Mouse (Mus musculus): ENCODE results near the gene Padi1. TPM values are rescaled to one million over a fixed set of nuclear protein-coding genes. Genes with fewer than 3 reads are reported as not detected.

The Padi1 gene
- total RNA-seq, 1 experiment = 0.09 TPM

DNA sequence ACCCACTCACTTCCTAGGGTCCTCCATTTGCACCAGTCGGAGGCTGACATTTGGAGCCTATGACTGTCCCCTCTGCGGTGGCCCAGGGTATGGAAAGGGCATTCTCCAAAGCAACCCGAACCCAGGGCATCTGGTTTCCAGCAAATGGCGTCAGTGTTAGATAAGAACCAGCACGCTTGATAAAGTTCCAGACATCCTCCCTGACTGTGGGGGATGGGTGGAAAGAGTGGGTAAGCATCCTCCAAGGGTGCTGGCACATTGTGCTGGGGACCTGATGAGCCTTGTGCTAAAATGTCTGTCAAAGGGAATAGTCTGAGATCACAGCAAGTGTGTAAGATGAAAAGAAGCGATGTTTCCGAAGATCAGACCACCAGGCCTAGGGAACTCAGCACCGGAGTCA, 33.4 kb downstream of the Padi1 start:
- Histone ChIP-seq H3K4me1 (ENCODE audit: control insufficient read depth in 2 of 2, insufficient read depth in 2 of 2, low read length in 2 of 2, poor library complexity in 1 of 2) (peaks cover 0 to 31% of the 10 kb centered on the region in 2 experiments; a peak in 2 of 4 replicates), H3K9ac (ENCODE audit: insufficient read depth, low read depth, low read length, poor library complexity, severe bottlenecking) (peak overlapping the region; percentile 21; the same call in 1 of the 2 replicates), H3K9me3 (ENCODE audit: control insufficient read depth, insufficient read depth, low read depth, low read length) (no peaks in the 10 kb centered on the region), H3K36me3 (ENCODE audit: control insufficient read depth, insufficient read depth, low read length, poor library complexity, severe bottlenecking) (no peaks in the 10 kb centered on the region), H3K4me3 (ENCODE audit: insufficient read depth in 1 of 2, low read depth in 1 of 2, low read length in 2 of 2, poor library complexity in 1 of 2, severe bottlenecking in 1 of 2) (no peak overlapping the region), H3K27ac (ENCODE audit: insufficient read depth, low read depth, low read length, poor library complexity, severe bottlenecking) (no peak overlapping the region)
- no peak for DNase-seq (ENCODE audit: low read depth, low spot score)
- TF ChIP-seq ZNF384 (IDR thresholded peaks at IDR 0.05; ENCODE audit: low read depth, low read length) (no peak), HCFC1 (IDR thresholded peaks at IDR 0.05; ENCODE audit: borderline replicate concordance, insufficient read depth, low read length) (no peak)
- in situ Hi-C loops (cut with MboI; ENCODE audit: low sequenced_read_pairs in 2 of 2, unreplicated experiment in 2 of 2) = no loop called here

DNA sequence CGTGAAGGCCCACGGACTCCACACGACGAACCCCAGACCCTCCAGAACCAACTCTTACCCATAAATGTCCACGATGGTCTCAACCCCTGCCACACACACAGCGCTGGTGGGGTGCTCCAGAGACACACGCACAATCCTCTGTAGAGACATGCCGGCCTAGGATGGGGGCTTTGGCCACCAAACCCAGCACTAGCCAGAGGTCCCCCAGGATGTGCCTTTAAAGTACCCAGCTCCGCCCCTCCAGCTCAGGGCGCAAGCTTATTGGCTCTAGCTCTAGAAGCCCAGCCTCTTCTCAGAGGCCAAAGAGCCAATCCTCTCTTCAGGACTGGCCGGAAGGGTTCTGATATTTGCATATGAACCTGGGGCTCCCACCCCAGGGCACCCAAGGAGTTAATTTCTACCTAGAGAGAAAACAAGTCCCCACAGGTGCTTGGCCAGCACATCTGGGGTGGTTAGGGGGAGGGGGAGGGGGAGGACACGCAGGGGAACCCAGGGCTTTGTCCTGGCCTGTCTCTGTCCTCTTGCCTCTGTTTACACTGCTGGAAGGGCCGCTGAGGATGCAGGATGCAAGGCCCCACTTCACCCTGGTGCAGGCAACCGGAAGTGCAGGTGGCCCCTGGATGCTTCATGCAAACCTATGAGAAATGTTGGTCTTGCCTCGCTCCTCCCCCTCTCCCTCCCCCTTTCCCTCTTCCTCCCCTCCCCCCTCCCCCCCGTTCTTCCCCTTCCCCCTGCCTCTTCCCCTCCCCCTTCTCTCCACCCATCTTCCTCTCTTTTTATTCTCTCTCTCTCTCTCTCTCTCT, 34.9 kb downstream of the Padi1 start, which contains the start of gene Padi3:
TSS of gene Padi3 (minus strand) at position 191 of the 803 bp plus-strand sequence.
- DNase-seq (ENCODE audit: low read depth, low spot score) = no peak
- no peaks in the 10 kb centered on the region for H3K36me3 ChIP-seq (ENCODE audit: control insufficient read depth, insufficient read depth, low read length, poor library complexity, severe bottlenecking)
- H3K9ac ChIP-seq (ENCODE audit: insufficient read depth, low read depth, low read length, poor library complexity, severe bottlenecking) = no peak within 1 kb of the TSS
- H3K9me3 ChIP-seq (ENCODE audit: control insufficient read depth, insufficient read depth, low read depth, low read length) = no peaks in the 10 kb centered on the region
- no peak within 1 kb of the TSS for H3K27ac ChIP-seq (ENCODE audit: insufficient read depth, low read depth, low read length, poor library complexity, severe bottlenecking)
- H3K4me3 ChIP-seq (ENCODE audit: insufficient read depth in 1 of 2, low read depth in 1 of 2, low read length in 2 of 2, poor library complexity in 1 of 2, severe bottlenecking in 1 of 2) = peak within 1 kb of the TSS; percentile 15 to 39; a peak in 2 of 4 replicates
- in situ Hi-C loops (cut with MboI; ENCODE audit: low sequenced_read_pairs in 2 of 2, unreplicated experiment in 2 of 2) = no loop called here
- TF ChIP-seq MAFK (IDR thresholded peaks at IDR 0.05; ENCODE audit: insufficient read depth, low read depth, low read length) (no peak), CHD2 (IDR thresholded peaks at IDR 0.05; ENCODE audit: low read depth, low read length) (no peak), ZNF384 (IDR thresholded peaks at IDR 0.05; ENCODE audit: low read depth, low read length) (no peak), HCFC1 (IDR thresholded peaks at IDR 0.05; ENCODE audit: borderline replicate concordance, insufficient read depth, low read length) (no peak), ZC3H11A (IDR thresholded peaks at IDR 0.05; ENCODE audit: borderline replicate concordance, low read depth, low read length) (no peak)
- H3K4me1 ChIP-seq (ENCODE audit: control insufficient read depth in 2 of 2, insufficient read depth in 2 of 2, low read length in 2 of 2, poor library complexity in 1 of 2) = peaks cover 0 to 23% of the 10 kb centered on the region in 2 experiments; a peak in 2 of 4 replicates

DNA sequence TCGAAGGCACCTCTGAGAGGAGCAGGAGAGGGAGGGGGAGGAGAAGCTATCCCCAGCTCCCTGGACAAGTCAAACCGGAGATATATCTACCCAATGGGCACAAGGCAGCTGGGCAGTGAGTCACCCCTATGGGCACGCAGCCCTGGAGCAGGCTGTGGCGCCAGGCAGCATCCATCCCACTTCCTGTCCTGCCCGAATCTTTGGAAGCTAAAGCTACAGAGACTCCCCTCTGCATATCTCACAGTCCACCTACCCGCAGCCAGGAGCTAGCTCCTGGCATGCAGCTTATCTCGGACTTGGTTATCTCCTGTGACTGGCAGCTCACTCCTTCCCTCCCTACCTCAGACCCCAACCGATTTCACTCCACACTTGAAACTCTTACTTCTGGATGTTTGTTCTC, 36.5 kb downstream of the Padi1 start:
- Histone ChIP-seq H3K9me3 (ENCODE audit: control insufficient read depth, insufficient read depth, low read depth, low read length) (no peaks in the 10 kb centered on the region), H3K4me1 (ENCODE audit: control insufficient read depth in 2 of 2, insufficient read depth in 2 of 2, low read length in 2 of 2, poor library complexity in 1 of 2) (peaks cover 0 to 20% of the 10 kb centered on the region in 2 experiments; a peak in 2 of 4 replicates), H3K36me3 (ENCODE audit: control insufficient read depth, insufficient read depth, low read length, poor library complexity, severe bottlenecking) (no peaks in the 10 kb centered on the region), H3K9ac (ENCODE audit: insufficient read depth, low read depth, low read length, poor library complexity, severe bottlenecking) (no peak overlapping the region), H3K4me3 (ENCODE audit: insufficient read depth in 1 of 2, low read depth in 1 of 2, low read length in 2 of 2, poor library complexity in 1 of 2, severe bottlenecking in 1 of 2) (no peak overlapping the region), H3K27ac (ENCODE audit: insufficient read depth, low read depth, low read length, poor library complexity, severe bottlenecking) (no peak overlapping the region)
- no peak for DNase-seq (ENCODE audit: low read depth, low spot score)
- TF ChIP-seq MAFK (IDR thresholded peaks at IDR 0.05; ENCODE audit: insufficient read depth, low read depth, low read length) (no peak), HCFC1 (IDR thresholded peaks at IDR 0.05; ENCODE audit: borderline replicate concordance, insufficient read depth, low read length) (no peak), CHD2 (IDR thresholded peaks at IDR 0.05; ENCODE audit: low read depth, low read length) (no peak), ZC3H11A (IDR thresholded peaks at IDR 0.05; ENCODE audit: borderline replicate concordance, low read depth, low read length) (no peak), ZNF384 (IDR thresholded peaks at IDR 0.05; ENCODE audit: low read depth, low read length) (no peak)
- in situ Hi-C loops (cut with MboI; ENCODE audit: low sequenced_read_pairs in 2 of 2, unreplicated experiment in 2 of 2) = no loop called here

DNA sequence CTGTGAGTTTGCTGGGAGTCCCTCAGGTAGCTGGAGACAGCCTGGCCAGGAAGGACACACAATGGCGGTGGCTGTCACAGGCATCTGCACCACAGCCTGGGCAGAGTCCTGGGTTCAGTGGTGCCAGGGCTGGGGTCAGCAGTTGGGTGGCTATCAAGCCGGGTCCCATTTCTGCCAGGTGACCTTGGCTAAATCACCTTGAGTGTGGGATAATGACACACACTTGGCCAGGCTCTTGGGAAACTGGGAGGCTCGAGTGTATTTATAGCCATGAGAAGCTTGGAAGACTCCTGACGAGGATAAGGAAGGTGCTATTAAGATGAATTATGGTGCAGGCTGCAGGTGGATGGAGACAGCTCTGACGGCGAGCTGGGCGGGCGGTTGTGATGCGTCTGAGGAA, 41.0 kb downstream of the Padi1 start:
- TF ChIP-seq HCFC1 (IDR thresholded peaks at IDR 0.05; ENCODE audit: borderline replicate concordance, insufficient read depth, low read length) (no peak), CHD2 (IDR thresholded peaks at IDR 0.05; ENCODE audit: low read depth, low read length) (no peak), ZNF384 (IDR thresholded peaks at IDR 0.05; ENCODE audit: low read depth, low read length) (no peak), MAFK (IDR thresholded peaks at IDR 0.05; ENCODE audit: insufficient read depth, low read depth, low read length) (no peak), ZC3H11A (IDR thresholded peaks at IDR 0.05; ENCODE audit: borderline replicate concordance, low read depth, low read length) (no peak)
- H3K9ac ChIP-seq (ENCODE audit: insufficient read depth, low read depth, low read length, poor library complexity, severe bottlenecking) = no peak overlapping the region
- no peak overlapping the region for H3K27ac ChIP-seq (ENCODE audit: insufficient read depth, low read depth, low read length, poor library complexity, severe bottlenecking)
- no peak for DNase-seq (ENCODE audit: low read depth, low spot score)
- no peaks in the 10 kb centered on the region for H3K36me3 ChIP-seq (ENCODE audit: control insufficient read depth, insufficient read depth, low read length, poor library complexity, severe bottlenecking)
- H3K4me1 ChIP-seq (ENCODE audit: control insufficient read depth in 2 of 2, insufficient read depth in 2 of 2, low read length in 2 of 2, poor library complexity in 1 of 2) = no peaks in the 10 kb centered on the region
- H3K4me3 ChIP-seq (ENCODE audit: insufficient read depth in 1 of 2, low read depth in 1 of 2, low read length in 2 of 2, poor library complexity in 1 of 2, severe bottlenecking in 1 of 2) = no peak overlapping the region
- H3K9me3 ChIP-seq (ENCODE audit: control insufficient read depth, insufficient read depth, low read depth, low read length) = no peaks in the 10 kb centered on the region
- in situ Hi-C loops (cut with MboI; ENCODE audit: low sequenced_read_pairs in 2 of 2, unreplicated experiment in 2 of 2) = no loop called here
